Mouse (Mus musculus) forebrain, postnatal 0 days (tissue): ENCODE results near the gene Barx2. TPM values are rescaled to one million over a fixed set of nuclear protein-coding genes. Genes with fewer than 3 reads are reported as not detected.

Source experiments
- ATAC-seq: fragments of 200-750 bp; cut with Nextera tagmentation; 2 replicates; pipeline ENCODE4 v1.8.0; 2017; ENCODE audit warnings: mild to moderate bottlenecking, moderate library complexity
- DNase-seq: peaks from one replicate; pipeline ENCODE4 v3.0.0-alpha.2; 2015
- H3K27ac ChIP-seq: fragments of 300-500 bp; sonication (generic); 2 replicates; pipeline ENCODE4 v1.5.1; 2014; ENCODE audit warnings: low read depth, mild to moderate bottlenecking, antibody characterized with exemption, low read length, moderate library complexity, mixed read lengths
- H3K27me3 ChIP-seq: fragments of 300-500 bp; sonication (generic); 2 replicates; pipeline ENCODE4 v1.6.1; 2014; ENCODE audit warnings: mild to moderate bottlenecking, low read length, mixed read lengths; ENCODE audit not compliant: insufficient read depth
- H3K36me3 ChIP-seq: fragments of 300-500 bp; sonication (generic); 2 replicates; pipeline ENCODE4 v1.6.1; 2014; ENCODE audit warnings: mild to moderate bottlenecking, moderate library complexity; ENCODE audit not compliant: insufficient read depth
- H3K4me1 ChIP-seq: fragments of 300-500 bp; sonication (generic); 2 replicates; pipeline ENCODE4 v1.6.1; 2014; ENCODE audit warnings: antibody characterized with exemption; ENCODE audit not compliant: insufficient read depth
- H3K4me2 ChIP-seq: fragments of 300-500 bp; sonication (generic); 2 replicates; pipeline ENCODE4 v1.6.1; 2014; ENCODE audit warnings: low read depth, mild to moderate bottlenecking, moderate library complexity
- H3K4me3 ChIP-seq: fragments of 300-500 bp; sonication (generic); 2 replicates; pipeline ENCODE4 v1.5.1; 2014; ENCODE audit warnings: low read depth, low read length, mixed read lengths
- H3K9ac ChIP-seq: fragments of 300-500 bp; sonication (generic); 2 replicates; pipeline ENCODE4 v1.6.1; 2014; ENCODE audit warnings: mild to moderate bottlenecking
- H3K9me3 ChIP-seq: fragments of 300-500 bp; sonication (generic); 2 replicates; pipeline ENCODE4 v1.6.1; 2016; ENCODE audit warnings: low read length
- CTCF ChIP-seq: sonication (generic); IDR thresholded peaks from 2 replicates; pipeline ENCODE4 v1.5.1; 2016; ENCODE audit warnings: antibody characterized with exemption, control low read depth, low read depth
- WGBS: fragments of 180-500 bp; shearing (Covaris S2); extraction: QIAGEN DNeasy Blood & Tissue Kit; methylation state at CpG from one replicate; pipeline ENCODE4 v1.1.7; 2014; 5-methylcytosine and 5-hydroxymethylcytosine counted together
- polyA plus RNA-seq: library from polyadenylated mRNA; unstranded; fragments of >200 nt; fragmentation: Nextera tagmentation; extraction: Ambion mirVana; gene quantifications from 2 replicates; pipeline ENCODE4 v1.2.1, GENCODE M21; 2015
- total RNA-seq: library from RNA; depleted of rRNA; stranded (reverse); fragments of >200 nt; gene quantifications from 2 replicates; pipeline ENCODE4 v1.2.3, GENCODE M21; 2014; rRNA removed

Barx2 gene
- total RNA-seq, result 1.0 and 2.2 TPM in 2 replicates
- polyA plus RNA-seq, result 0.19 TPM in 2 replicates

GRCm38 (mm10) chr9:31912921-31913738, at the start of gene Barx2:
Gene Barx2 (minus strand): TSS chr9:31913462.
- H3K36me3 ChIP-seq, result no peaks in the 10 kb centered on the region
- no peaks in the 10 kb centered on the region for H3K9me3 ChIP-seq
- peak; percentile 82 for TF ChIP-seq CTCF
- ATAC-seq (peak; percentile 93), DNase-seq (peak; percentile 80)
- H3K9ac ChIP-seq, result peak within 1 kb of the TSS; percentile 52
- H3K27me3 ChIP-seq, result peaks cover 83% of the 10 kb centered on the region
- 2% methylated on average over 77 of the region's 81 CpGs for WGBS
- H3K4me3 ChIP-seq, result peak within 1 kb of the TSS; percentile 58
- H3K27ac ChIP-seq, result no peak within 1 kb of the TSS
- peak within 1 kb of the TSS; percentile 99 for H3K4me2 ChIP-seq
- H3K4me1 ChIP-seq, result peaks cover 7% of the 10 kb centered on the region; the same call in 1 of the 2 replicates

GRCm38 (mm10) chr9:31962265-31962664, 49.0 kb upstream of the Barx2 start:
- Histone ChIP-seq H3K4me3 (no peak overlapping the region), H3K36me3 (no peaks in the 10 kb centered on the region), H3K9me3 (no peaks in the 10 kb centered on the region), H3K9ac (no peak overlapping the region), H3K4me1 (no peaks in the 10 kb centered on the region), H3K4me2 (no peak overlapping the region), H3K27ac (no peak overlapping the region), H3K27me3 (no peaks in the 10 kb centered on the region)
- DNase-seq, result no peak
- 32% methylated on average over 1 of the region's 1 CpGs for WGBS
- no peak for TF ChIP-seq CTCF
- ATAC-seq, result no peak

GRCm38 (mm10) chr9:31960488-31960887, 47.2 kb upstream of the Barx2 start:
- WGBS, result 51% methylated on average over 2 of the region's 2 CpGs
- ATAC-seq, result no peak
- Histone ChIP-seq H3K4me2 (no peak overlapping the region), H3K4me3 (no peak overlapping the region), H3K27me3 (no peaks in the 10 kb centered on the region), H3K4me1 (no peaks in the 10 kb centered on the region), H3K36me3 (no peaks in the 10 kb centered on the region), H3K9me3 (no peaks in the 10 kb centered on the region), H3K9ac (no peak overlapping the region), H3K27ac (no peak overlapping the region)
- TF ChIP-seq CTCF, result no peak
- no peak for DNase-seq

GRCm38 (mm10) chr9:31958120-31958519, 44.9 kb upstream of the Barx2 start:
- DNase-seq (no peak), ATAC-seq (no peak)

GRCm38 (mm10) chr9:31950506-31950905, 37.2 kb upstream of the Barx2 start:
- no peak for ATAC-seq
- TF ChIP-seq CTCF, result no peak

More at GRCm38 (mm10) chr9:31958120-31958519, 44.9 kb upstream of the Barx2 start:
- Histone ChIP-seq H3K9me3 (no peaks in the 10 kb centered on the region), H3K36me3 (no peaks in the 10 kb centered on the region), H3K4me3 (no peak overlapping the region), H3K4me1 (no peaks in the 10 kb centered on the region), H3K9ac (no peak overlapping the region), H3K27ac (no peak overlapping the region), H3K27me3 (no peaks in the 10 kb centered on the region), H3K4me2 (no peak overlapping the region)
- no peak for TF ChIP-seq CTCF

GRCm38 (mm10) chr9:31949031-31949430, 35.8 kb upstream of the Barx2 start:
- Histone ChIP-seq H3K4me2 (no peak overlapping the region), H3K27me3 (no peaks in the 10 kb centered on the region), H3K9me3 (no peaks in the 10 kb centered on the region), H3K4me1 (no peaks in the 10 kb centered on the region), H3K27ac (no peak overlapping the region), H3K9ac (no peak overlapping the region), H3K4me3 (no peak overlapping the region), H3K36me3 (no peaks in the 10 kb centered on the region)
- WGBS, result 90% methylated on average over 5 of the region's 5 CpGs
- ATAC-seq (no peak), DNase-seq (no peak)
- no peak for TF ChIP-seq CTCF

More at GRCm38 (mm10) chr9:31950506-31950905, 37.2 kb upstream of the Barx2 start:
- Histone ChIP-seq H3K9ac (no peak overlapping the region), H3K27ac (no peak overlapping the region), H3K4me2 (no peak overlapping the region), H3K27me3 (no peaks in the 10 kb centered on the region), H3K9me3 (no peaks in the 10 kb centered on the region), H3K4me3 (no peak overlapping the region), H3K4me1 (no peaks in the 10 kb centered on the region), H3K36me3 (no peaks in the 10 kb centered on the region)
- no peak for DNase-seq
- 88% methylated on average over 5 of the region's 5 CpGs for WGBS

- TF ChIP-seq CTCF, result no peak
- DNase-seq (no peak), ATAC-seq (no peak)
- Histone ChIP-seq H3K27me3 (no peaks in the 10 kb centered on the region), H3K9ac (no peak overlapping the region), H3K9me3 (no peaks in the 10 kb centered on the region), H3K27ac (no peak overlapping the region), H3K36me3 (no peaks in the 10 kb centered on the region), H3K4me3 (no peak overlapping the region), H3K4me2 (no peak overlapping the region), H3K4me1 (no peaks in the 10 kb centered on the region)
- WGBS, result 70% methylated on average over 10 of the region's 10 CpGs
Measured at GRCm38 (mm10) chr9:31947051-31947450, 33.8 kb upstream of the Barx2 start.
